Mouse (Mus musculus) embryo, embryonic 9.5 days (tissue): ENCODE measurements around the gene Creb3.
"Not testable (repeated sequence)": the region's sequence is repeated elsewhere in the genome, so short reads cannot be mapped to it uniquely, and the experiment has no call there.

Source experiments
- DNase-seq: peaks from one replicate; pipeline ENCODE4 v3.0.0-alpha.2; 2017; ENCODE audit errors: extremely low spot score

Gene Creb3

GRCm38 (mm10) chr4:43561997-43562768, at the start of gene Creb3, which contains the start of gene Tln1:
TSS of gene Creb3 (plus strand) at chr4:43562332.
TSS of gene Tln1 (minus strand) at chr4:43562691.
- DNase-seq, result peak; percentile 94

GRCm38 (mm10) chr4:43512653-43513052, 49.5 kb upstream of the Creb3 start:
- no peak for DNase-seq

- no peak for DNase-seq
Observed at GRCm38 (mm10) chr4:43513300-43513699, 48.8 kb upstream of the Creb3 start.

GRCm38 (mm10) chr4:43513791-43514190, 48.3 kb upstream of the Creb3 start:
- no peak for DNase-seq

GRCm38 (mm10) chr4:43515764-43516708, 46.1 kb upstream of the Creb3 start:
- DNase-seq, result no peak

- DNase-seq, result peak; percentile 58
Observed at GRCm38 (mm10) chr4:43519551-43519950, 42.6 kb upstream of the Creb3 start.

GRCm38 (mm10) chr4:43519956-43520355, 42.2 kb upstream of the Creb3 start:
- DNase-seq, result peak; percentile 91

GRCm38 (mm10) chr4:43527880-43528279, 34.3 kb upstream of the Creb3 start:
- no peak for DNase-seq

- no peak for DNase-seq
Observed at GRCm38 (mm10) chr4:43528487-43528886, 33.6 kb upstream of the Creb3 start.

- no peak for DNase-seq
Observed at GRCm38 (mm10) chr4:43530081-43530501, 32.0 kb upstream of the Creb3 start.

GRCm38 (mm10) chr4:43530581-43530980, 31.6 kb upstream of the Creb3 start:
- DNase-seq, result peak; percentile 68

GRCm38 (mm10) chr4:43533270-43533669, 28.9 kb upstream of the Creb3 start:
- DNase-seq, result no peak

GRCm38 (mm10) chr4:43535628-43536027, 26.5 kb upstream of the Creb3 start:
- no peak for DNase-seq

GRCm38 (mm10) chr4:43536031-43536430, 26.1 kb upstream of the Creb3 start:
- DNase-seq, result no peak

GRCm38 (mm10) chr4:43542044-43542443, 20.1 kb upstream of the Creb3 start:
- DNase-seq, result no peak

GRCm38 (mm10) chr4:43546375-43547047, 15.6 kb upstream of the Creb3 start:
- DNase-seq, result no peak

- no peak for DNase-seq
Observed at GRCm38 (mm10) chr4:43547160-43547559, 15.0 kb upstream of the Creb3 start.

- no peak for DNase-seq
Observed at GRCm38 (mm10) chr4:43549055-43549454, 13.1 kb upstream of the Creb3 start.

- DNase-seq, result not testable (repeated sequence)
Observed at GRCm38 (mm10) chr4:43551854-43552253, 10.3 kb upstream of the Creb3 start.

GRCm38 (mm10) chr4:43552437-43552836, 9.7 kb upstream of the Creb3 start:
- DNase-seq, result no peak

- DNase-seq, result no peak
Observed at GRCm38 (mm10) chr4:43553891-43554290, 8.2 kb upstream of the Creb3 start.

GRCm38 (mm10) chr4:43555926-43556325, 6.2 kb upstream of the Creb3 start:
- no peak for DNase-seq
